8 mouse cellular contexts compared by ENCODE assay signal in genomic region chr4:148504497-148504959, GRCm38 (mm10). TPM values are rescaled to one million over a fixed set of nuclear protein-coding genes. Genes with fewer than 3 reads are reported as not detected.
DNase-seq lines count a peak whose midpoint lies in the region; ATAC-seq and TF ChIP-seq lines count a peak whose summit lies in the region.

No protein-coding gene starts in this region.

- 10% methylated on average over 8 of the region's 8 CpGs for WGBS in kidney, embryonic 15.5 days
- WGBS in lung, embryonic 16.5 days = 35% methylated on average over 8 of the region's 8 CpGs
- 91% methylated on average over 8 of the region's 8 CpGs for WGBS in thymus, adult 2 months

- H3K9ac ChIP-seq in kidney, embryonic 15.5 days = no peak overlapping the region
- no peak overlapping the region for H3K9ac ChIP-seq in lung, embryonic 16.5 days (ENCODE audit: low read length)

- peaks cover 53% of the 10 kb centered on the region for H3K36me3 ChIP-seq in kidney, embryonic 15.5 days
- H3K36me3 ChIP-seq in lung, embryonic 16.5 days (ENCODE audit: control insufficient read depth, insufficient read depth, low read length) = peaks cover 18% of the 10 kb centered on the region
- H3K36me3 ChIP-seq in thymus, adult 2 months (ENCODE audit: control insufficient read depth, insufficient read depth, low read length) = no peaks in the 10 kb centered on the region

- ATAC-seq in frontal cortex, adult (ENCODE audit: low TSS enrichment) = 0 out of 2 replicates have a peak, but pooled peaks have one; percentile 24
- ATAC-seq in kidney, embryonic 15.5 days (replicated peaks; ENCODE audit: low FRiP score) = peak; percentile 58; the same call in 1 of the 2 replicates
- ATAC-seq in lung, embryonic 16.5 days (ENCODE audit: low read depth) = peak; percentile 70; the same call in 1 of the 2 replicates

- H3K9me3 ChIP-seq in kidney, embryonic 15.5 days (replicated peaks) = no peaks in the 10 kb centered on the region
- H3K9me3 ChIP-seq in lung, embryonic 16.5 days (ENCODE audit: control insufficient read depth, low read length) = no peaks in the 10 kb centered on the region

- H3K4me2 ChIP-seq in kidney, embryonic 15.5 days = no peak overlapping the region
- no peak overlapping the region for H3K4me2 ChIP-seq in lung, embryonic 16.5 days (ENCODE audit: low read depth, low read length)

- no peaks in the 10 kb centered on the region for H3K27me3 ChIP-seq in kidney, embryonic 15.5 days
- no peaks in the 10 kb centered on the region for H3K27me3 ChIP-seq in lung, embryonic 16.5 days (ENCODE audit: control insufficient read depth, insufficient read depth, low read depth, low read length)
- no peaks in the 10 kb centered on the region for H3K27me3 ChIP-seq in thymus, adult 2 months (ENCODE audit: control insufficient read depth, insufficient read depth, low read length)

- TF ChIP-seq POLR2A in thymus, adult 2 months (IDR thresholded peaks at IDR 0.05; ENCODE audit: control insufficient read depth, extremely low read depth, insufficient read depth, low read length, poor library complexity) = no peak

- H3K4me1 ChIP-seq in kidney, embryonic 15.5 days = peaks cover 11% of the 10 kb centered on the region
- no peaks in the 10 kb centered on the region; the same call in 1 of the 2 replicates for H3K4me1 ChIP-seq in lung, embryonic 16.5 days (replicated peaks; ENCODE audit: control insufficient read depth, insufficient read depth, low read length)
- H3K4me1 ChIP-seq in thymus, adult 2 months (replicated peaks; ENCODE audit: control insufficient read depth, insufficient read depth, low read length) = peaks cover 10% of the 10 kb centered on the region

- H3K4me3 ChIP-seq in kidney, embryonic 15.5 days (replicated peaks) = no peak overlapping the region
- H3K4me3 ChIP-seq in lung, embryonic 16.5 days (ENCODE audit: low read length) = no peak overlapping the region
- H3K4me3 ChIP-seq in thymus, adult 2 months (ENCODE audit: control insufficient read depth, insufficient read depth, low read length) = no peak overlapping the region

- no peak overlapping the region for H3K27ac ChIP-seq in kidney, embryonic 15.5 days
- no peak overlapping the region for H3K27ac ChIP-seq in lung, embryonic 16.5 days (ENCODE audit: low read length)
- H3K27ac ChIP-seq in thymus, adult 2 months (ENCODE audit: control insufficient read depth, insufficient read depth, low read length) = no peak overlapping the region

- TF ChIP-seq CTCF in thymus, adult 2 months (IDR thresholded peaks at IDR 0.05; ENCODE audit: borderline replicate concordance, control insufficient read depth, extremely low read depth, insufficient read depth, low read length, poor library complexity) = no peak

- DNase-seq in frontal cortex, postnatal 14 days (ENCODE audit: low spot score in 2 of 2) = no peak
- DNase-seq in adrenal gland, adult 8-10 months = peak; percentile 43
- peak; percentile 53 for DNase-seq in forelimb bud, embryonic 11.5 days (ENCODE audit: low read depth, low spot score)
- no peak for DNase-seq in thymus, adult 2 months
- DNase-seq in urinary bladder, postnatal 25 days (ENCODE audit: low spot score) = no peak

RNA-seq across cellular contexts. Expression of gene Angptl7, which starts 4.3 kb away (rescaled TPM):
- total RNA-seq in adrenal gland, adult 8-10 months (2022) = 1 to 10 TPM in 3 of 4 experiments, under 1 TPM in 1; 0.87 to 2.9 (median 1.4) TPM
- 1.4 and 3.8 TPM in 2 replicates for polyA plus RNA-seq in kidney, embryonic 15.5 days (2015; fragmentation: Nextera tagmentation; extraction: Ambion mirVana)
- 1.8 TPM in 2 replicates for polyA plus RNA-seq in lung, embryonic 16.5 days (2015; fragmentation: Nextera tagmentation; extraction: Ambion mirVana)
- polyA plus RNA-seq in thymus, adult 2 months (2012; rRNA removed) = 1.9 and 2.4 TPM in 2 replicates

RNA-seq across cellular contexts. Expression of gene Exosc10, which starts 53.7 kb away (rescaled TPM):
- total RNA-seq in adrenal gland, adult 8-10 months (2022) = 10 to 100 TPM; 42.4 to 58.8 (median 51.5) TPM
- 89.3 and 98.3 TPM in 2 replicates for polyA plus RNA-seq in kidney, embryonic 15.5 days (2015; fragmentation: Nextera tagmentation; extraction: Ambion mirVana)
- polyA plus RNA-seq in lung, embryonic 16.5 days (2015; fragmentation: Nextera tagmentation; extraction: Ambion mirVana) = 83.6 and 90.8 TPM in 2 replicates
- 69.1 and 73.4 TPM in 2 replicates for polyA plus RNA-seq in thymus, adult 2 months (2012; rRNA removed)

RNA-seq across cellular contexts. Expression of gene Mtor, which starts 56.1 kb away (rescaled TPM):
- 10 to 100 TPM; 74.2 to 82.1 (median 79.3) TPM for total RNA-seq in adrenal gland, adult 8-10 months (2022)
- 19.5 and 20.0 TPM in 2 replicates for polyA plus RNA-seq in kidney, embryonic 15.5 days (2015; fragmentation: Nextera tagmentation; extraction: Ambion mirVana)
- polyA plus RNA-seq in lung, embryonic 16.5 days (2015; fragmentation: Nextera tagmentation; extraction: Ambion mirVana) = 11.3 and 12.2 TPM in 2 replicates
- 25.0 and 31.5 TPM in 2 replicates for polyA plus RNA-seq in thymus, adult 2 months (2012; rRNA removed)

RNA-seq across cellular contexts. Expression of gene Ubiad1, which starts 60.0 kb away (rescaled TPM):
- total RNA-seq in adrenal gland, adult 8-10 months (2022) = 10 to 100 TPM; 17.1 to 20.4 (median 17.8) TPM
- 24.9 and 26.8 TPM in 2 replicates for polyA plus RNA-seq in kidney, embryonic 15.5 days (2015; fragmentation: Nextera tagmentation; extraction: Ambion mirVana)
- 22.8 and 24.0 TPM in 2 replicates for polyA plus RNA-seq in lung, embryonic 16.5 days (2015; fragmentation: Nextera tagmentation; extraction: Ambion mirVana)
- 20.0 and 22.6 TPM in 2 replicates for polyA plus RNA-seq in thymus, adult 2 months (2012; rRNA removed)

Comparison
In these comparisons a context has a peak if more than half of its experiments do, and no peak if none do; other contexts are left out.
1. DNase-seq: peak in adrenal gland, adult 8-10 months (single experiment) and forelimb bud, embryonic 11.5 days (single experiment); none in frontal cortex, postnatal 14 days (0 of 2), thymus, adult 2 months (single experiment) and urinary bladder, postnatal 25 days (single experiment).
2. Peak in every context shown above with its lines, with median percentiles within 50 percentile points of each other: ATAC-seq.